Mouse (Mus musculus) adipocyte (in vitro differentiated cells): ENCODE data around the gene Tecpr1.

Experiments used
- DNase-seq: peaks from one replicate; pipeline ENCODE4 v3.0.0-alpha.2; 2016; ENCODE audit warnings: low spot score

The Tecpr1 gene

GRCm38 (mm10) chr5:144223503-144223862 lies at the start of gene Tecpr1:
Tecpr1 (minus strand) TSS chr5:144223615.
- DNase-seq, result peak; percentile 96

- DNase-seq, result no peak
These were observed 48.4 kb upstream of the Tecpr1 start for GRCm38 (mm10) chr5:144271772-144272171.

- DNase-seq, result no peak
These were observed 47.7 kb upstream of the Tecpr1 start for GRCm38 (mm10) chr5:144271118-144271517.

- DNase-seq, result no peak
These were observed 47.0 kb upstream of the Tecpr1 start for GRCm38 (mm10) chr5:144270420-144270819.

- DNase-seq, result no peak
These were observed 46.5 kb upstream of the Tecpr1 start for GRCm38 (mm10) chr5:144269926-144270325.

- DNase-seq, result peak; percentile 93
These were observed 44.3 kb upstream of the Tecpr1 start for GRCm38 (mm10) chr5:144267535-144268241.

GRCm38 (mm10) chr5:144263496-144263895 lies 40.1 kb upstream of the Tecpr1 start:
- DNase-seq, result no peak

- DNase-seq, result no peak
These were observed 39.7 kb upstream of the Tecpr1 start for GRCm38 (mm10) chr5:144263082-144263481.

GRCm38 (mm10) chr5:144261829-144262228 lies 38.4 kb upstream of the Tecpr1 start:
- DNase-seq, result no peak

- DNase-seq, result no peak
These were observed 37.9 kb upstream of the Tecpr1 start for GRCm38 (mm10) chr5:144261309-144261708.

GRCm38 (mm10) chr5:144260464-144260863 lies 37.0 kb upstream of the Tecpr1 start:
- no peak for DNase-seq

GRCm38 (mm10) chr5:144259228-144259627 lies 35.8 kb upstream of the Tecpr1 start:
- no peak for DNase-seq

GRCm38 (mm10) chr5:144258687-144259086 lies 35.3 kb upstream of the Tecpr1 start:
- DNase-seq, result no peak

GRCm38 (mm10) chr5:144258131-144258611 lies 34.8 kb upstream of the Tecpr1 start:
- DNase-seq, result peak; percentile 91

- DNase-seq, result peak; percentile 59
These were observed 34.2 kb upstream of the Tecpr1 start for GRCm38 (mm10) chr5:144257451-144258110.

- DNase-seq, result peak; percentile 21
These were observed 33.5 kb upstream of the Tecpr1 start for GRCm38 (mm10) chr5:144256888-144257287.

GRCm38 (mm10) chr5:144256541-144256870 lies 33.1 kb upstream of the Tecpr1 start:
- no peak for DNase-seq

GRCm38 (mm10) chr5:144255632-144256540 lies 32.5 kb upstream of the Tecpr1 start:
- DNase-seq, result peak; percentile 82

- peak; percentile 92 for DNase-seq
These were observed 31.6 kb upstream of the Tecpr1 start for GRCm38 (mm10) chr5:144254811-144255631.

GRCm38 (mm10) chr5:144254122-144254810 lies 30.9 kb upstream of the Tecpr1 start:
- DNase-seq, result peak; percentile 57

- DNase-seq, result no peak
These were observed 29.8 kb upstream of the Tecpr1 start for GRCm38 (mm10) chr5:144253212-144253611.
